In the genomic region with DNA sequence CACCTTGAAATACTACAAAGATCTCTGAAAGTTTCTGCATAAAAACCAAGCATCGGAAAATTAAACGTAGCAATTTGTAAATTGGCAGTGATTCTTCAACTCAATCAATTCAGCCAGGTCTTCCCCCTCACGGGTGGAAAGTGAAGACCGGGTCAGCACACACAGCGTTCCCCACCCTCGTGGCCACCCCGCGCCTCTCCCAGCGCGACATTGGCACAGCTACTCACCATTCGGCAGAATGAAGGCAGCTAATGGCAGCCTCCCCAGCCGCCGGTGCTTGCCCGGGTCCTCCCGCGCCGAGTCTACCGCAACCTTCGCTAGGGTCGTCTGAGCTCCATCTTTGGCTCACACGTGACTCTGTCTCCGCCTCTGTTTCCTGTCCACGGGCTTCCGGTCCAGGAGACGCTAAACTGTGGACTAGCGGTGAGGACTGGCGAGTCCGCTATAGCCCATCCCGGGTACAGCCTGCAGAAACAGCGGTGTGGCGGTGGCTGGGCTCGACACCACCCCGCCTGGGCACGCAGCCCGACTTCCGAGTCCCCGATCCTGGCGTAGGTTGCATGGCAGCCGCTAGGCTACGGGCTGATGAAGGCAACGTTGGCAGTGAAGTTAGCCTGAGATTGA, we compare ENCODE assay signal across 8 mouse cellular contexts. TPM values are rescaled to one million over a fixed set of nuclear protein-coding genes. Genes with fewer than 3 reads are reported as not detected.
DNase-seq lines count a peak whose midpoint lies in the region; ATAC-seq and TF ChIP-seq lines count a peak whose summit lies in the region.

TSS of gene Tmem126a (minus strand) at position 385 of the 624 bp plus-strand sequence.

- ATAC-seq in limb, embryonic 13.5 days (ENCODE audit: low FRiP score, low read depth) = peak; percentile 96
- ATAC-seq in midbrain, embryonic 15.5 days (replicated peaks) = peak; percentile 99

- H3K9ac ChIP-seq in limb, embryonic 13.5 days = peak within 1 kb of the TSS; percentile 83
- H3K9ac ChIP-seq in midbrain, embryonic 15.5 days = peak within 1 kb of the TSS; percentile 71

- peak within 1 kb of the TSS; percentile 70 for H3K4me2 ChIP-seq in limb, embryonic 13.5 days (replicated peaks)
- peak within 1 kb of the TSS; percentile 62 for H3K4me2 ChIP-seq in midbrain, embryonic 15.5 days

- H3K4me1 ChIP-seq in embryonic fibroblast, embryonic 13.5 days (ENCODE audit: control insufficient read depth, insufficient read depth, low read length) = no peaks in the 10 kb centered on the region; the same call in 1 of the 2 replicates
- H3K4me1 ChIP-seq in limb, embryonic 13.5 days = peaks cover 12% of the 10 kb centered on the region
- peaks cover 17% of the 10 kb centered on the region for H3K4me1 ChIP-seq in midbrain, embryonic 15.5 days

- DNase-seq in brain, adult 2 months (ENCODE audit: low read depth, low spot score) = peak; percentile 96
- DNase-seq in heart, adult 9 months (ENCODE audit: low spot score in 2 of 2) = peak; percentile 89 to 91
- peak; percentile 91 for DNase-seq in kidney, adult 9 months
- DNase-seq in spleen, postnatal 10 days (ENCODE audit: low spot score in 2 of 2) = peak; percentile 66 to 78

- H3K27me3 ChIP-seq in C2C12 (ENCODE audit: control insufficient read depth, insufficient read depth, insufficient read length) = no peaks in the 10 kb centered on the region
- H3K27me3 ChIP-seq in limb, embryonic 13.5 days = peaks cover 9% of the 10 kb centered on the region
- H3K27me3 ChIP-seq in midbrain, embryonic 15.5 days (replicated peaks) = no peaks in the 10 kb centered on the region

- peaks cover 44% of the 10 kb centered on the region for H3K79me2 ChIP-seq in C2C12 (ENCODE audit: control insufficient read depth, insufficient read depth)

- peak within 1 kb of the TSS; percentile 85 for H3ac ChIP-seq in C2C12 (ENCODE audit: control insufficient read depth, insufficient read length, low read depth)

- peak; percentile 96 for TF ChIP-seq POLR2A in embryonic fibroblast, embryonic 13.5 days (IDR thresholded peaks at IDR 0.05; ENCODE audit: low read depth, low read length)

- peaks cover 15% of the 10 kb centered on the region for H3K79me3 ChIP-seq in C2C12 (ENCODE audit: low read depth)

- H3K36me3 ChIP-seq in C2C12 (ENCODE audit: control insufficient read depth, insufficient read depth) = peaks cover 23% of the 10 kb centered on the region
- H3K36me3 ChIP-seq in limb, embryonic 13.5 days = peaks cover 16% of the 10 kb centered on the region
- H3K36me3 ChIP-seq in midbrain, embryonic 15.5 days (replicated peaks) = peaks cover 10% of the 10 kb centered on the region; the same call in 1 of the 2 replicates

- WGBS in limb, embryonic 13.5 days = under 1% methylated on average over 41 of the region's 41 CpGs
- 0% methylated on average over 41 of the region's 41 CpGs for WGBS in midbrain, embryonic 15.5 days

- no peak for TF ChIP-seq CTCF in C2C12 (IDR thresholded peaks at IDR 0.05; ENCODE audit: control insufficient read depth, insufficient read depth, insufficient read length)
- TF ChIP-seq CTCF in embryonic fibroblast, embryonic 13.5 days (IDR thresholded peaks at IDR 0.05; ENCODE audit: borderline replicate concordance, insufficient read depth, low read length) = peak; percentile 6; the same call in 1 of the 2 replicates

- H3K4me3 ChIP-seq in C2C12 (ENCODE audit: insufficient read depth, poor library complexity, severe bottlenecking) = peak within 1 kb of the TSS; percentile 43
- H3K4me3 ChIP-seq in embryonic fibroblast, embryonic 13.5 days (ENCODE audit: insufficient read depth, low read length) = peak within 1 kb of the TSS; percentile 94
- H3K4me3 ChIP-seq in limb, embryonic 13.5 days = peak within 1 kb of the TSS; percentile 75
- H3K4me3 ChIP-seq in midbrain, embryonic 15.5 days = peak within 1 kb of the TSS; percentile 60

- peak within 1 kb of the TSS; percentile 97 for H3K27ac ChIP-seq in embryonic fibroblast, embryonic 13.5 days (ENCODE audit: insufficient read depth, low read length)
- H3K27ac ChIP-seq in limb, embryonic 13.5 days = peak within 1 kb of the TSS; percentile 92
- peak within 1 kb of the TSS; percentile 91 for H3K27ac ChIP-seq in midbrain, embryonic 15.5 days

- no peaks in the 10 kb centered on the region for H3K9me3 ChIP-seq in limb, embryonic 13.5 days
- H3K9me3 ChIP-seq in midbrain, embryonic 15.5 days = no peaks in the 10 kb centered on the region

TF ChIP-seq in C2C12, 6 proteins besides CTCF, POLR2A, EP300 and RAD21:
- TF ChIP-seq MYOD1 (IDR thresholded peaks at IDR 0.05; ENCODE audit: control insufficient read depth, insufficient read length, low read depth) = no peak
- no peak for TF ChIP-seq CEBPB (IDR thresholded peaks at IDR 0.05; ENCODE audit: low read depth)
- peak; percentile 42 for TF ChIP-seq MAX (IDR thresholded peaks at IDR 0.05)
- TF ChIP-seq USF1 (IDR thresholded peaks at IDR 0.05; ENCODE audit: low read depth) = peak; percentile 90
- TF ChIP-seq MYOG (IDR thresholded peaks at IDR 0.05; ENCODE audit: control insufficient read depth, extremely low read depth, insufficient read length) = no peak
- TF ChIP-seq FOSL1 (IDR thresholded peaks at IDR 0.05; ENCODE audit: insufficient read depth, low read length, poor library complexity, severe bottlenecking) = no peak

RNA-seq across cellular contexts. Expression of gene Tmem126a, which starts in this region (rescaled TPM):
- 82.0 TPM for polyA plus RNA-seq in C2C12 (2012; fragmentation: generic; extraction: Trizol)
- 79.9 and 89.8 TPM in 2 replicates for polyA plus RNA-seq in embryonic fibroblast, embryonic 13.5 days (2011; ENCODE audit: insufficient read length, low read depth, missing spikeins)
- polyA plus RNA-seq in limb, embryonic 13.5 days (2015; fragmentation: Nextera tagmentation; extraction: Ambion mirVana) = 108 and 111 TPM in 2 replicates
- polyA plus RNA-seq in midbrain, embryonic 15.5 days (2015; fragmentation: Nextera tagmentation; extraction: Ambion mirVana) = 117 and 125 TPM in 2 replicates

Comparison
In these comparisons a context has a peak if more than half of its experiments do, and no peak if none do; other contexts are left out.
1. Peak in every context shown above with its lines: DNase-seq, ATAC-seq, H3K4me3 ChIP-seq and H3K27ac ChIP-seq.
2. H3K4me3 ChIP-seq: peak in every context shown above with its lines; median percentile 94 in embryonic fibroblast, embryonic 13.5 days; 75 in limb, embryonic 13.5 days; 60 in midbrain, embryonic 15.5 days; 43 in C2C12.